Mouse (Mus musculus) gastrocnemius, postnatal 14 days (tissue): Measurements from ENCODE around the gene Gm732. TPM values are rescaled to one million over a fixed set of nuclear protein-coding genes. Genes with fewer than 3 reads are reported as not detected.

Experiments
- DNase-seq: peaks from one replicate; pipeline ENCODE4 v3.0.0; 2021; ENCODE audit warnings: mixed read lengths
- intact Hi-C: fragments of 180-260 bp; cut with DNase I; formaldehyde crosslinking; loops from one replicate; pipeline ENCODE4 v1.15.1; 2025; ENCODE audit warnings: low total_unique reads
- long read RNA-seq, 2 experiments: library from polyadenylated mRNA; stranded (forward); transcript quantifications; one replicate each; pipeline ENCODE4 v2.0.0; 2021
- total RNA-seq, 2 experiments: library from RNA; stranded (reverse); gene quantifications; 2 replicates each; pipeline ENCODE4 v1.2.3; 2021

Gene Gm732
- not detected for total RNA-seq
- long read RNA-seq, experiment 1 = 0 reads
- long read RNA-seq, experiment 2 = 0 reads

- no peak for DNase-seq
- intact Hi-C loops = no loop called here
These were observed at the start of gene Gm732 for GRCm38 (mm10) chrX:107948365-107948764. Gene Gm732 (minus strand): TSS chrX:107948465.

Other genes with a start within 250 kb of the Gm732 start
- not detected for gene Tent5d, start 155.9 kb downstream of the Gm732 start, total RNA-seq
- 1 to 10 TPM; 3.1 to 3.9 TPM for gene 2610002M06Rik, start 132.1 kb downstream of the Gm732 start, total RNA-seq